In genomic region chr13:64052281-64052680, GRCm38 (mm10) we compare ENCODE assay signal across 40 mouse cellular contexts. TPM values are rescaled to one million over a fixed set of nuclear protein-coding genes. Genes with fewer than 3 reads are reported as not detected.
"Had no signal": no experiment of that assay in that cellular context is flagged by ENCODE, and none has a peak within 500 bp of the region (broad histone marks: within the 10 kb centered on the region; RNA-seq: fewer than 3 reads in every experiment).

No protein-coding gene starts in this region.

RNA-seq across cellular contexts. Expression of gene Hsd17b3, which starts 36.7 kb away (rescaled TPM):
- total RNA-seq: heart, adult 8-10 months; heart, postnatal 10 days; heart, postnatal 14 days; heart, postnatal 25 days; heart, postnatal 36 days; heart, postnatal 4 days; hematopoietic stem cell, adult 5-6 weeks; hindbrain, postnatal 0 days; layer of hippocampus, adult 18-20 months; layer of hippocampus, adult 2 months; layer of hippocampus, adult 8-10 months; layer of hippocampus, postnatal 10 days; layer of hippocampus, postnatal 14 days; layer of hippocampus, postnatal 25 days; layer of hippocampus, postnatal 36 days; left cerebral cortex, adult 18-20 months had no signal
- polyA plus RNA-seq: heart, embryonic 10.5 days; heart, embryonic 11.5 days; heart, embryonic 12.5 days; heart, embryonic 13.5 days; heart, embryonic 14.5 days; heart, embryonic 15.5 days; heart, embryonic 16.5 days; heart, postnatal 0 days; hindbrain, embryonic 10.5 days; hindbrain, embryonic 11.5 days; hindbrain, embryonic 12.5 days; hindbrain, embryonic 13.5 days; hindbrain, embryonic 14.5 days; hindbrain, embryonic 15.5 days; hindbrain, embryonic 16.5 days; hindbrain, postnatal 0 days; inflammation-experienced regulatory T-cells, adult 6 months; intestine, embryonic 14.5 days; intestine, embryonic 15.5 days; intestine, embryonic 16.5 days; kidney, embryonic 14.5 days; kidney, embryonic 15.5 days; kidney, embryonic 16.5 days; kidney, postnatal 0 days; large intestine, adult 2 months had no signal
